Mouse (Mus musculus): ENCODE measurements at regions not wholly inside any gene's neighbourhood (a gene's known extent, or its start where the extent isn't known, plus 50 kb on each side); places are given as distances from the start of the nearest gene placed in this dataset.

DNA sequence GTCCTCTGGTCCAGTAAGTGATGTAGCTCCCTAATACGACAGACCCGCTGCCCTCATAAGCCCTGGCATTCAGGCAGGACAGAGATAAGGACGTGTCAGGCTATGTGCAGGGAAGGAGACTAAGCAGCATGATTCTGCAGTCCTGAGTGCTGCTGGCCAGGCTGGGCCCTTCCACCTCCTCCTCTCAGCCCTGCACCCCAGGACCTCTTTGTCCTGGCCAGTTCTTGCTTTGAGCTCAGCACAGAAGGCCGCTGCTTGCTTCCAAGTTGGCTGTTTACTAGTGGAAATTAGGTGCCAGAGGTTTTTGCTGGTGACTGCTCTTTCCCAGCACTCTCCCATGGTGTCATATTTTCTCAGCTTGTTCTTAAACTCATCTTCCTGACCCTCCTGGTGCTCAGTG, 249.3 kb upstream of the Tnp1 start:
- H3K4me1 ChIP-seq (ENCODE audit: control insufficient read depth, insufficient read depth, low read length), result no peaks in the 10 kb centered on the region
- no peak overlapping the region for H3K9ac ChIP-seq (ENCODE audit: low read length)
- H3K4me3 ChIP-seq (ENCODE audit: low read depth, low read length), result no peak overlapping the region
- no peaks in the 10 kb centered on the region for H3K27me3 ChIP-seq (replicated peaks; ENCODE audit: control insufficient read depth, insufficient read depth, low read length)
- no peak overlapping the region for H3K27ac ChIP-seq (ENCODE audit: low read depth, low read length)
- no peaks in the 10 kb centered on the region for H3K36me3 ChIP-seq (ENCODE audit: control insufficient read depth, insufficient read depth, low read length)
- H3K4me2 ChIP-seq (ENCODE audit: low read length), result no peak overlapping the region
- DNase-seq (ENCODE audit: low spot score), result no peak
- H3K9me3 ChIP-seq (replicated peaks; ENCODE audit: control insufficient read depth, low read length), result no peaks in the 10 kb centered on the region
- ATAC-seq, result no peak
- 68% methylated on average over 4 of the region's 4 CpGs for WGBS

- no peak for DNase-seq (ENCODE audit: low spot score)
- H3K4me1 ChIP-seq (ENCODE audit: control insufficient read depth, insufficient read depth, low read length), result no peaks in the 10 kb centered on the region
These were observed 248.5 kb upstream of the Tnp1 start for GRCm38 (mm10) chr1:73264245-73264644.

DNA sequence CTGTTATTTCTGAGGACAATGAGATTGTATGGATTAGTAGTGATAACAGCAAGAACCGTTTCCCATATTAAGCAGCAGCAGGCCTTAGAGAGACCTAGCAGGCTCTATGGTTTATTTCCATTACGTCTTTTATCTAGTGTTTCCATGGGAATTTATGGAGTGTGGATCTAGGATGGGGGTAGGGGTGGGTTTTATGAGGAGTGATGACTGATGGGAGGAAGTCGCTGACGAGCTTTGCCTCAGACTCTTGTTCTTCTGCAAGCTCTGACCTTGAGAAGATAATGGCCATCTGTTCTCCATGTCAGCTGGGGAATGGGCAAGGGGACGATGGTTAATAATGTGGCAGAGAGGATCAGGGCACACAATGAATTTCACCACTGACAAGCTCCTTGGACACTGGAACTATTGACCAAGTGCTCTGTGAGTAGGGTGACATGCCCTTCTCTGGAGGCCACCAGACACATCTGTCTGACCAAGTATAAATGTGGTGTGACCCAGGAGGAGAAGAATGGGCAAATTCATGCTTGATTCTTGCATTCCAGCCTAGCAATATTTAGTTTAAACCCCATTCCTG, 243.9 kb upstream of the Tnp1 start:
- H3K4me1 ChIP-seq (ENCODE audit: control insufficient read depth, insufficient read depth, low read length), result no peaks in the 10 kb centered on the region
- H3K36me3 ChIP-seq (ENCODE audit: control insufficient read depth, insufficient read depth, low read length), result no peaks in the 10 kb centered on the region
- DNase-seq (ENCODE audit: low spot score) (no peak), ATAC-seq (no peak)
- no peak overlapping the region for H3K27ac ChIP-seq (ENCODE audit: low read depth, low read length)
- H3K4me2 ChIP-seq (ENCODE audit: low read length), result no peak overlapping the region
- no peaks in the 10 kb centered on the region for H3K9me3 ChIP-seq (replicated peaks; ENCODE audit: control insufficient read depth, low read length)
- H3K4me3 ChIP-seq (ENCODE audit: low read depth, low read length), result no peak overlapping the region
- no peak overlapping the region for H3K9ac ChIP-seq (ENCODE audit: low read length)
- no peaks in the 10 kb centered on the region for H3K27me3 ChIP-seq (replicated peaks; ENCODE audit: control insufficient read depth, insufficient read depth, low read length)
- 79% methylated on average over 5 of the region's 5 CpGs for WGBS

More at GRCm38 (mm10) chr1:73264245-73264644, 248.5 kb upstream of the Tnp1 start:
- 78% methylated on average over 7 of the region's 7 CpGs for WGBS
- ATAC-seq, result no peak
- Histone ChIP-seq H3K4me3 (ENCODE audit: low read depth, low read length) (no peak overlapping the region), H3K27me3 (replicated peaks; ENCODE audit: control insufficient read depth, insufficient read depth, low read length) (no peaks in the 10 kb centered on the region), H3K9ac (ENCODE audit: low read length) (no peak overlapping the region), H3K4me2 (ENCODE audit: low read length) (no peak overlapping the region), H3K9me3 (replicated peaks; ENCODE audit: control insufficient read depth, low read length) (no peaks in the 10 kb centered on the region), H3K27ac (ENCODE audit: low read depth, low read length) (no peak overlapping the region), H3K36me3 (ENCODE audit: control insufficient read depth, insufficient read depth, low read length) (no peaks in the 10 kb centered on the region)

DNA sequence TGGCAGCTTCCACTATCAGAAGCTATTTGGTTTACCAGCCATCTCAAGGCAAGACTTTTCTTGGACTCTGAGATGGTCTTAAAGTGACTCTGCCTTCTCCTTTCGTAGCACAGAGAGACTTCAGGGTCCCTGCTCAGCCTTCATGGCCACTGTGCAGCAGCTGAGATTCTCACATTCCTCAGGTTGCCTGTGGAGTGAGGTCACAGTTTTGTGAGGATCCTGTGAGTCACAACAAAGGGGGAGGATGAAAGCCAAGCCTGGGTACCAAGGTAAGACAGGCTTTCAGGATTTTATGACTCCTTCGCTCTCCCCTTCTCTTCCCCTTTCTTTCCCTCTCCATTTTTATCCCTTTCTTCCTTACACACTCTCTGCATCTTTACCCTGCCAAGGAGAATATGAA, 241.6 kb upstream of the Tnp1 start:
- H3K36me3 ChIP-seq (ENCODE audit: control insufficient read depth, insufficient read depth, low read length), result no peaks in the 10 kb centered on the region
- no peaks in the 10 kb centered on the region for H3K27me3 ChIP-seq (replicated peaks; ENCODE audit: control insufficient read depth, insufficient read depth, low read length)
- no peak overlapping the region for H3K4me2 ChIP-seq (ENCODE audit: low read length)
- H3K27ac ChIP-seq (ENCODE audit: low read depth, low read length), result no peak overlapping the region
- no peak overlapping the region for H3K4me3 ChIP-seq (ENCODE audit: low read depth, low read length)
- no peak for ATAC-seq
- no peak overlapping the region for H3K9ac ChIP-seq (ENCODE audit: low read length)
- 86% methylated on average over 2 of the region's 2 CpGs for WGBS
- H3K9me3 ChIP-seq (replicated peaks; ENCODE audit: control insufficient read depth, low read length), result no peaks in the 10 kb centered on the region
- H3K4me1 ChIP-seq (ENCODE audit: control insufficient read depth, insufficient read depth, low read length), result no peaks in the 10 kb centered on the region
- no peak for DNase-seq (ENCODE audit: low spot score)

GRCm38 (mm10) chr1:73251911-73252356, 236.2 kb upstream of the Tnp1 start:
- Histone ChIP-seq H3K27me3 (replicated peaks; ENCODE audit: control insufficient read depth, insufficient read depth, low read length) (no peaks in the 10 kb centered on the region), H3K9me3 (replicated peaks; ENCODE audit: control insufficient read depth, low read length) (no peaks in the 10 kb centered on the region), H3K9ac (ENCODE audit: low read length) (no peak overlapping the region), H3K4me2 (ENCODE audit: low read length) (no peak overlapping the region), H3K36me3 (ENCODE audit: control insufficient read depth, insufficient read depth, low read length) (no peaks in the 10 kb centered on the region), H3K4me1 (ENCODE audit: control insufficient read depth, insufficient read depth, low read length) (no peaks in the 10 kb centered on the region), H3K27ac (ENCODE audit: low read depth, low read length) (no peak overlapping the region), H3K4me3 (ENCODE audit: low read depth, low read length) (no peak overlapping the region)
- ATAC-seq (no peak), DNase-seq (ENCODE audit: low spot score) (no peak)
- 78% methylated on average over 12 of the region's 12 CpGs for WGBS

GRCm38 (mm10) chr1:73244016-73244415, 228.3 kb upstream of the Tnp1 start:
- no peaks in the 10 kb centered on the region for H3K36me3 ChIP-seq (ENCODE audit: control insufficient read depth, insufficient read depth, low read length)
- H3K27me3 ChIP-seq (replicated peaks; ENCODE audit: control insufficient read depth, insufficient read depth, low read length), result no peaks in the 10 kb centered on the region
- H3K27ac ChIP-seq (ENCODE audit: low read depth, low read length), result no peak overlapping the region
- no peak overlapping the region for H3K4me2 ChIP-seq (ENCODE audit: low read length)
- no peak overlapping the region for H3K9ac ChIP-seq (ENCODE audit: low read length)
- H3K4me3 ChIP-seq (ENCODE audit: low read depth, low read length), result no peak overlapping the region
- DNase-seq (ENCODE audit: low spot score) (no peak), ATAC-seq (no peak)
- 91% methylated on average over 2 of the region's 2 CpGs for WGBS
- no peaks in the 10 kb centered on the region for H3K9me3 ChIP-seq (replicated peaks; ENCODE audit: control insufficient read depth, low read length)
- no peaks in the 10 kb centered on the region for H3K4me1 ChIP-seq (ENCODE audit: control insufficient read depth, insufficient read depth, low read length)

DNA sequence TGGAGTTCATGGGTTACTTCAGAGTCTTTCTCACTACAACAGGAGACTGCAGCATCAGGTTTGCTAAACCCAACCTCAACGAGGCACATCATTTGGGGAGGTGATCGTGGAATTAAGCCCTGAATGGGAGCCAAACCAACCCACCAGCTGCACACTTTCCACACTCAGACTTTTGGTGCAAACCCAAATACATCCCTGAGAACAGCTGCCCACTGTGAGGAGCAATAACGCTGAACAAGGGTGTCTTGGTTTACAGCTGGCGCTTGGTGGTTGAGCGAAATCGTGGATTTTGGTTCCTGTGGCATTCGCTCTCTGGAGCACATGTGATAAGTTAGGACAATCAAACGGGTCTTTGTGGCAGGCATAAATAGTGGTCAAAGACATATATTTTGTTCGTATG, 226.6 kb upstream of the Tnp1 start:
- no peaks in the 10 kb centered on the region for H3K27me3 ChIP-seq (replicated peaks; ENCODE audit: control insufficient read depth, insufficient read depth, low read length)
- no peak overlapping the region for H3K4me3 ChIP-seq (ENCODE audit: low read depth, low read length)
- DNase-seq (ENCODE audit: low spot score), result no peak
- H3K4me2 ChIP-seq (ENCODE audit: low read length), result no peak overlapping the region
- H3K36me3 ChIP-seq (ENCODE audit: control insufficient read depth, insufficient read depth, low read length), result no peaks in the 10 kb centered on the region
- no peak for ATAC-seq
- H3K9ac ChIP-seq (ENCODE audit: low read length), result no peak overlapping the region
- H3K4me1 ChIP-seq (ENCODE audit: control insufficient read depth, insufficient read depth, low read length), result no peaks in the 10 kb centered on the region
- 86% methylated on average over 9 of the region's 9 CpGs for WGBS
- H3K9me3 ChIP-seq (replicated peaks; ENCODE audit: control insufficient read depth, low read length), result no peaks in the 10 kb centered on the region
- no peak overlapping the region for H3K27ac ChIP-seq (ENCODE audit: low read depth, low read length)

GRCm38 (mm10) chr1:73236867-73237266, 221.2 kb upstream of the Tnp1 start:
- Histone ChIP-seq H3K36me3 (ENCODE audit: control insufficient read depth, insufficient read depth, low read length) (no peaks in the 10 kb centered on the region), H3K9me3 (replicated peaks; ENCODE audit: control insufficient read depth, low read length) (no peaks in the 10 kb centered on the region), H3K9ac (ENCODE audit: low read length) (no peak overlapping the region), H3K27me3 (replicated peaks; ENCODE audit: control insufficient read depth, insufficient read depth, low read length) (no peaks in the 10 kb centered on the region), H3K4me1 (ENCODE audit: control insufficient read depth, insufficient read depth, low read length) (no peaks in the 10 kb centered on the region), H3K4me3 (ENCODE audit: low read depth, low read length) (no peak overlapping the region), H3K27ac (ENCODE audit: low read depth, low read length) (no peak overlapping the region), H3K4me2 (ENCODE audit: low read length) (no peak overlapping the region)
- ATAC-seq, result no peak
- DNase-seq (ENCODE audit: low spot score), result no peak
- 77% methylated on average over 3 of the region's 3 CpGs for WGBS

DNA sequence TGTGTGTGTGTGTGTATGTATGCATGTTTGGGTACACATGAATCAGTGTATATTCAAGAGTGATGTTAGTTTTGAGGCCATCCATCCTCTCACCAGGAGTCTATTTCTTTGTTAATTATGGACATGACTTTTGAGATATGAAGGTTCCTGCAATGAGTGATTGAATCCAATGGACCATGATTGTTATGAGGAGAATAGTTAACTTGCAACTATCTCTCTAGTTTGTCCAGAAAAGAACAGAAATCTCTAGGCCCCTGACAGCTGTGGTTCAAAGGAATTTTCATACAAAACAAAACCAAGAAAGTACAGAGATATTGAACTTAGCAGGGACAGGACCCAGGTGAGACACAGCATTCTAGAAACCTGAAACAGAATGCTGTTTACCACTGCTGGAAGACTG, 217.9 kb upstream of the Tnp1 start:
- DNase-seq (ENCODE audit: low spot score), result no peak
- Histone ChIP-seq H3K27ac (ENCODE audit: low read depth, low read length) (no peak overlapping the region), H3K9ac (ENCODE audit: low read length) (no peak overlapping the region), H3K27me3 (replicated peaks; ENCODE audit: control insufficient read depth, insufficient read depth, low read length) (no peaks in the 10 kb centered on the region), H3K9me3 (replicated peaks; ENCODE audit: control insufficient read depth, low read length) (peaks cover 6% of the 10 kb centered on the region; the same call in 1 of the 2 replicates), H3K4me1 (ENCODE audit: control insufficient read depth, insufficient read depth, low read length) (no peaks in the 10 kb centered on the region), H3K4me2 (ENCODE audit: low read length) (no peak overlapping the region), H3K4me3 (ENCODE audit: low read depth, low read length) (no peak overlapping the region), H3K36me3 (ENCODE audit: control insufficient read depth, insufficient read depth, low read length) (no peaks in the 10 kb centered on the region)
- no peak for ATAC-seq

Measured in forebrain, embryonic 14.5 days (tissue).